Mouse (Mus musculus): ENCODE results near the gene Scarb1. TPM values are rescaled to one million over a fixed set of nuclear protein-coding genes. Genes with fewer than 3 reads are reported as not detected.

The Scarb1 gene
- total RNA-seq, 2 experiments from 2014 or later: 26.6 to 34.7 TPM

DNA sequence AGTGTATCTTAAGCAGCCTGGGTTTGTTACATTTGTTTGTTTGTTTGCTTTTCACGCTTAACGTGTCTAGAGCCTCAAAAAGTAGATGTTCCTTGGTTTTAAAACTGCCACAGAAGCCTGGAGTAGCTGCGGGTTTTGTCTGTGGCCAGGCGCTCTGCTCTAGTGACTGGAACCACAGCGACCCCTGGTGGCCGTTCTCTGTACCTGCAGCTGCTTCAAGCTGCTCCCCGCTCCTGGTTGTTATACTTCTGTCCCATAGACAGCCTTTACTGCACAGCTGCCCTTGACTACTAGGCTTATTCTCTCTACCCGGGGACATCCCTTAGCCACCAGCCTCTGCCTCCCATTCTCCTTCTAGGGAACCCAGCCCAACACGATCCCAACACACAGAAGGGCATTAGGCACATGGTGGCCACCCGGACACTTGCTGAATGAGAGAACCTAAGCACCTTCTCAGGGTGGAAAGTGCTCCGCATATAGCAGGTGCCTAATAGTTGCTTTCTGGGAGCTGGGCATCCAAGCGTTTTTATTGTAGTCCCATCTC is 70.2 kb downstream of the Scarb1 start:
- DNase-seq: peak; percentile 61 to 76

DNA sequence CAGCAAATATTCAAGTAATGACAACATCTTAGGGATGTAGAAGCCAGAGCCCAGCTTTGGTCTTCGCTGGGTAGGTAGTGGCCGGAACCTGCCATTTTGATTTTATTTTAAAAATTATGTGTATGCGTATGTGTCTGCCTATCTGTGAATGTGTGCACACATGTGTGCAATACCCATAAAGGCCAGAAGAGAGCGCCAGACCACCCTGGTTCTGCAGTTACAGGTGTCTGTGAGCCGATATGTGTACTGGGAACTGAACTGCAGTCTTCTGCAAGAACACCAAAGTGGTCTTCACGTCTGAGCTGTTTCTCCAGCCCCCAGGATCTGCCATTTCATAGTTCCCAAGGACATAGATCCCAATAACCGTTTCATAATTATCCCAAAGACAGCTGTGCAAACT is 71.1 kb downstream of the Scarb1 start:
- DNase-seq: no peak

DNA sequence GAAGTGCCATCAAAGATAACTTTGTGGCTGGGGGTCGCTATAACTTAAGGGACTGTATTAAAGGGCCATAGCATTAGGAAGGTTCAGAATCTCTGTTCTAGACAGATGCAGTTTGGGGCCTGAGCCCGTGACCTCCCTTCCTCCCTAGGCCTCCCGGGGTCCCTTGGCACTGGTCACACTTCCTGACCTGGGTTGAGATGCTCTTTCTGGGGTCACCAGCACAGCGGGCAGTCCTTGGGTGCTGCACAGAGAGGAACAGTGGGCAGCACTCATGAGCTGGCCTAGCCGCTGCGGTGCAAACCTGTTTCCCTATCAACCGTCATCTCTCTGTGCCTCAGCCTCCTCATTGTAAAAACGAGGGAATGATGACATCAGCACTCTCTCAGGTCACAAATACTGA is 71.5 kb downstream of the Scarb1 start:
- DNase-seq: no peak

- DNase-seq: peak; percentile 70 to 95
Observed at GRCm38 (mm10) chr5:125268033-125268765, 72.7 kb downstream of the Scarb1 start.

- DNase-seq: peak; percentile 82 to 86
Observed at GRCm38 (mm10) chr5:125267150-125267961, 73.5 kb downstream of the Scarb1 start.

- DNase-seq: peak; percentile 53 to 63
Observed at GRCm38 (mm10) chr5:125266128-125266527, 74.8 kb downstream of the Scarb1 start.

DNA sequence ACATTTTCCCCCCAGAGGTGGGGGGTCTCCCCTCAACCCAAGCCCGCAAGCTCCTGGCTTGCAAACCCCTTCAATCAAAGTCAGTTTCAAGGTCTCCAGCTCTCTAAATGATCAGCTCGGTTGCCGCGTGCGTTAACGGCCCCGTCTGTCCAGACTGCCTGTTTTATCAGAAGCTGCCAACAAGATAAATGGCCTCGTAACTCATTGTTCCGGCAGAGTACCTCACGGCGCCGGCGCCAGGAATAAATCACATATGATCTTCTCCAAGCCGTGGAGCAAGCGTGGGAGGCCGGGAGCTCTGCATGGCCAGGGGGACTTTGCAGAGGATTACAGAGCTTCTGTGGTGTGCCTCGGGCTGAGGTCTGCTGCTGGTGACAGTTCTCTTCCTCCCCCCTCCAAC is 76.2 kb downstream of the Scarb1 start:
- DNase-seq: peak; percentile 54 to 59

- no peak for DNase-seq
Observed at GRCm38 (mm10) chr5:125262578-125262977, 78.3 kb downstream of the Scarb1 start.

DNA sequence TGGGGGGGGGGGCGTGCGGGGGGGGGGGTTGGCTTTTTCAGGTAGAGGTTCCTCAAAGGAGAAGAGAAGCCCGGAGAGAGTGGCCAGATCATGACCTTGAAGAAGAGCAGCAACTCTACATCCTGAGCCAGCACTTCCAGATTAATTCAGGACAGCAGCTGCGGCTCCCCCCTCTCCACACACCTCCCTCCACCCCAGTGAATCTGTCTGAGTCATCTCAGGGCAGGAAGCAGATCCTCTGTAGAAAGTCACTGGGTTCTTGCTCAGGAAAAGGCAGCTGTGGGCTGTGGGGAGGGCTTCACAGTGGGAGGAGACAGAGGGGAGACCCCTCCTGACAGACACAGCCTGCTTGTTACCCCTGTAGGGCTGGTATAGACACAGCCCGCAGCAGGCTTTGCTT is 87.0 kb downstream of the Scarb1 start:
- no peak for DNase-seq

GRCm38 (mm10) chr5:125253448-125253847 is 87.4 kb downstream of the Scarb1 start:
- no peak for DNase-seq

- DNase-seq: peak; percentile 79 to 89
Observed at GRCm38 (mm10) chr5:125252664-125253063, 88.2 kb downstream of the Scarb1 start.

DNA sequence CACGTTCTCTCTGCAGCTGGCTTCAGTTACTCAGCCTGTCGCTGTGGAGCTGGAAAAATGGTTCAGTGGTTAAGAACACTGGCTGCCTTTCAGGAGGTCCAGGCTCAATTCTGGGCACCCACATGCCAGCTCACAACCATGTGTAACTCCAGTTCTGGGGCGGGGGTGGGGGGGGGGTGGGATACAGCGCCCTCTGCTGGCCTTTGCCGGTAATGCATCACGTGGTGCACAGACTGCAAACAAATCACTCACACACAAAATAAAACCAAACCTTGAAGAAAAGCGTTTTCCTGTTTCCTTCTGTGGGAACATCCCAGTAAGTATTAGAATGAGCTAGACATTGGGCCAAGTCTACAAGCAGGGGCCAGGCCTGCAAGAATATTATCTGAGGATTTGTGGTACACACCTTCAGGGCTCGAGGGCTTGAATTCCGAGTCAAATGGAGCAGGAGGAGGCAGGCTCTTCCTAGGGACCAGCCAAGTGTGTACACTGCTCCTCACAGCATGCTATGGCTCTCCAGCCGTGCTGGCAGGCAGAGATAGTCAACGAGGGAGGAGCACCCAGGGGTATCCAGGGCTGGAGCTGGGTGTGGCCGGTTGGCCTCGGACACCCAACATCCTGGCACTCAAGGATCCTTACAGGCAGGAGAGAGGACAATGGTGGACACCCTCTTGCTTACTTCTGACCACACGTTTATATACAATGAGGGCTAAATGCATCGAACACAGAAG is 88.8 kb downstream of the Scarb1 start:
- peak in 1 of 2 experiments; percentile 38 for DNase-seq

DNA sequence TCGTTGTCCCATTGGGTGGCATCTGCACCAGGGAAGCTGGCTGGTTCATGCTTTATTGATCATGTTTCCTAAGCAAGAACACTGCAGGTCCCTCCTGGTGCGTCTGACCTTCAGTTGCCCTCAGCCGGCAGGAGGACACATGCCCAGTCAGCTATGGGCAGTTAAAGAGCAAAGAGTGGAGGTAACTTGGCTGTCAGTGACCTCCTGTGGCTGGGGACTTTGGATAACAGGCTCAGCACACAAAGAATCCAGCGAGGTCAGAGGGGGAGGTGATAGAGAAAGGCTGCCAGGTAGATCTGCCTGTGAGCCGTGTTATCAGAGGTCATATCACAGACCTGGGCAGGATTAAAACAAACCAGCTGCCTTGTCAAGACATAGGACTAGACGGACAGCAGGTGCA is 91.7 kb downstream of the Scarb1 start:
- DNase-seq: no peak

DNA sequence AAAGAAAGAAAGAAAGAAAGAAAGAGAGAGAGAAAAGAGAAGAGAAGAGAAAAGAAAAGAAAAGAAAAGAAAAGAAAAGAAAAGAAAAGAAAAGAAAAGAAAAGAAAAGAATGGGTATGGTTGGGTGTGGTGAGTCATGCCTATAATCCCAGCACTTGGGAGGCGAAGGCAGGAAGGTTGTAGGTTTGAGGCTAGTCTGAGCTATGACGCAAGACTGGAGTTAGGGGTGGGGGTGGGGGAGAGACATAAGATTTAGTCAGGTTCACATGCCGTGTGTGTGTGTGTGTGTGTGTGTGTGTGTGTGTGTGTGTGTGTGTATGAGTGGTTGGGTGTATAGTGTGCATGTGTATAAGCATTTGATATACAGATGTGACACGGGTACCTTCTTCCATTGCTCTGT is 94.2 kb downstream of the Scarb1 start:
- DNase-seq: no peak

GRCm38 (mm10) chr5:125245534-125246151 is 95.3 kb downstream of the Scarb1 start:
- peak; percentile 67 to 69 for DNase-seq

- no peak for DNase-seq
Observed at GRCm38 (mm10) chr5:125244825-125245533, 95.9 kb downstream of the Scarb1 start.

- no peak for DNase-seq
Observed at GRCm38 (mm10) chr5:125243928-125244327, 97.0 kb downstream of the Scarb1 start.

GRCm38 (mm10) chr5:125242111-125242510 is 98.8 kb downstream of the Scarb1 start:
- no peak for DNase-seq

- DNase-seq: no peak
Observed at GRCm38 (mm10) chr5:125241627-125242026, 99.3 kb downstream of the Scarb1 start.

DNA sequence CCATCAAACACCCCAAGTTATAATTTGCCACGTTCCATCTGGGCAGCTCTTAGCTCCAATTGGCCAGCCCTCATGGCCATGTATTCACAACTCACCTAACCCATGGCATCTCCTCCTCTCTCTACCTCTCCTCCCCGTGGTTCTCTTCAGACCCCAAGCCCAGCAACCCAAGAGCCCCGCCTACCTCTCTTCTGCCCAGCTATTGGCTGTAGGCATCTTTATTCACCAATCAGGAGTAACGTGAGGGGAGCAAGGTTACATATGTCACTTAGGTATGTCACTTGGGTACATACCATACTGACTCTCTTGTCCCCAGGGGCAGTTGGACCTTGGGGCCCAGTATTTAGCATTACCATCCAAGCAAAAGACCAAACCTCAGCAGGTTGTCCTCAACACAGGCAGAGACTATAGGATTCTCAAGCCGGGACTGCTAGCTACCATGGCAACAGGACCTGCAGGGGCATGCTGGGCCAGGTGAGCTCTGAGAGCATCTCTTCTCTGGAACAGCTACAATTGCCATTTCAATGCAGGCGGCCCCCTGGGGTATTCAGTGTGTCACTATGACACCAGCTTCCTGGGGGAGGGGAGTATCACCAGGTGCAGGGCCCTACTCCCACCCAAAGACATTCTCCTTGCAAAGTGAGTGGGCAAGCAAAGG is 100.6 kb downstream of the Scarb1 start:
- DNase-seq: no peak

- DNase-seq: peak; percentile 74 to 82
Observed at GRCm38 (mm10) chr5:125235874-125236273, 105.0 kb downstream of the Scarb1 start.
